Mouse (Mus musculus): ENCODE data around the gene Nhsl2.
A peak's percentile ranks its signal among the peaks of the same experiment; 100 is the strongest.

Nhsl2 gene

DNA sequence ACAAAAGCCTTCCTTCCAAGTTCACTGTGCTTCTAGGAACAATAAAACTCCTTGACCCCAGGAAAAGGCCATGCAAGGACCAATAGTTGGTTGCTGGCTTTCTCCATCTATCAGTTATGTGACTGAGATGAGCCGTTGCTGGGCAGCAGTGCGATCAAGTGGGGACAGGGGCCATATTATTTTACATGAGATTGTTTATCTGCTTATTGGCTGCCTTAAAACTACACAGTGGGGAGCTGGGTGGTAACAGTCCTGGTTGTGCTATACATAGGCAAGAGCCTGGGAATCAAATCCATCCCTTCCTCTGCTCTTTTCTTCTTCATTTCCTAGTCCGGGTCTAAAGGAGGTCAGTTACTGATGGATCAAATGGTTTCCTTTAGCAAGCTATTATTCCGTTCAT, 53.4 kb downstream of the Nhsl2 start:
- DNase-seq (ENCODE audit: low read depth), result no peak

DNA sequence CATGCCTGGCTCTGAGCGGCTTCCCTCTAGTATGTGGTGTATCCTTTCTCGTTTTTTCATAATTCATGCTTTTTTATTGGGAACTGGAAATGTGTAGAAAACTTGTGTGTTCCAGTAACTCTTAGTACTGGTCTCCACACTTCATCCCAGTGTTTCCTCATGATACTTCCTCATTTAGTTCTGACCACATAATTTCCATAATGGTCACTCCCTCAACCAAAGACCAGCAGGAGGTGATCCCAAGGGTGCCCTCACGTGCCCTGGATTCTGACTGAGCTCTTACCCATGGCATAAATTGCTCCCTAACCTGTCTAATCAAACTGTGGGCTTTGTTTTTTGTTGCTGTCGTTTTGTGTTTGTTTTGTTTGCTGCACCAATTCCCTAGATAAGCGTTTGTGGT, 58.1 kb downstream of the Nhsl2 start:
- DNase-seq (ENCODE audit: low read depth), result no peak

DNA sequence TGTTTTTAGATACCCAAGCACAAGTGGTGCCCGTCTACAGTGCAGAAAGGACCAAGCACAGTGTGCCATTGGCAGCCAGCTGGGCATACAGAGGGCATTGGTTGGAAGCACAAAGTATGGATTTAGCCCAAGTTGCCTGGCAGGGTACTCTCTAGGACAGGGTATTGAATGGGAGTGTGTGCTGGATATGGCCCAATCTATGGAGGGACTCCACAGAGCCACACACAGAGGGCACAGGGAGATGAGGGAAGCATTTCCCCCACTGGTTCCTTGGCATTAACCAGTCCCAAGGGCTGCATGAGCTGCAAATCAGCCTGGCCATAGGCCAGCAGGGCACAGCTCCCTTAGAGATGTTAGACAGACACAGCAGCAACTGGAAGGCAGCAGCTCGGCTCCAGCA, 79.9 kb downstream of the Nhsl2 start:
- DNase-seq (ENCODE audit: low read depth), result no peak

DNA sequence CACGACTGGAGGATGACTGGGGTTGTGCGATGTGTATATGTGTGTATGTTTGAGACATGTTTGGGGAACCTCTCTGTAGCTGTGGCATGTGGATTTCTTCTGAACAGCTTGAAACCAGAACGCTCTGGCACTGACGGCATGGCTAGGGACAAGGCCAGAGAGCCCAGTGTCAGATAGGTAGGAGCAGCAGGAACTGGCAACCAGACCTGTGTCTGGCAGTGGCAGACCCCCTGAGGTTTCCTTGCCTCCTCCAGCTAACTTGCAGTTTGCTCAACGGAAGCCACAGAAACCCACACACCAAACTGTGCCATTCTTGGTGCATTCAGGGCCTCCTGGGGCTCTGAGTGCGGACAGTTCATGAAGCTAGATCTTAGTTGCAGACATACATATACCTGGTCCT, 81.1 kb downstream of the Nhsl2 start:
- no peak for DNase-seq (ENCODE audit: low read depth)

DNA sequence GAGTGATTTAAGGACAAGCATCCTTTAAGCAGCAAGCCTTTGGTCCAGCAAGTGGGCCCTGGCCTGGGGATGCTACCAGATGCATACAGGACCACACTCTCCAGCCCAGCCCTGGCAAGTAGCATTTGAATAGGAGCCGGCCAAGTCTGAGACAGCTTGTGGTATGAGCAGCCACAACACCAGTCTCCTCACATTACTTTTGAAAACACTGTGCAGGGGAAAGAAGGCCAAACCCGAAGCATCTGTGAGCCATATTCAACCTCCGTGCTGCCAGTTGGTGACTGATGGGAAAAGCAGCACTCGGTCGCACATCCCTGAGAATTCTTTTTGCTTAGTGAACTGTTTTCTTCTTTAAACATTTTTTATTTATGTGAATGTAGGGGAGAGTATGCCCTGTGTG, 81.8 kb downstream of the Nhsl2 start:
- DNase-seq (ENCODE audit: low read depth), result no peak

- DNase-seq (ENCODE audit: low read depth), result no peak
Measured at GRCm38 (mm10) chrX:101932244-101932643, 83.1 kb downstream of the Nhsl2 start.

- DNase-seq (ENCODE audit: low read depth), result no peak
Measured at GRCm38 (mm10) chrX:101933346-101933745, 84.2 kb downstream of the Nhsl2 start.

DNA sequence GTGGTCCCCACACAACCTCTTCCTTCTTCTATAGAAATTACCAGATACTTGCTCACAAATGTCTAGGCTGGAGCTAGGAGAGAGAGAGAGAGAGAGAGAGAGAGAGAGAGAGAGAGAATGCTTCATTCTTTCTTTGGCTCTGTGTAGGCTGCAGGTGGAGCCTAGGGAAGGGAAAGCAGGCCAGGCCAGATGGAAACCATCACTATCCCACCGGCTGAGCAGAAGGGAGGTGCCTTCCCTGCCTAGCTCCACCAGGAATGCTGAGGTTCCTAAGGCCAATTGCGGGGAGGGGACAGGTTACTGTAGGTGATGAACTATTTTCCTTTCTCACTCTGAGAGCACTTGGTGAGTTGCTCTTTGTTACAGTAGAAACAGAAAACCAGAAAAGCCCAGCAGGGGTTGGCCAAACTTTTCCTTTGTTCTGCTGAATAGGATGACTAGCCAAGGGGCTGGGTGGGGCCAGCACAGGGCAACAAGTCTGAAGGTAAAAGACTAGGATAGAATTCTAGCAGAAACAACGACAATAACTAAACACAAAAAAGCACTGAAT, 86.2 kb downstream of the Nhsl2 start:
- DNase-seq (ENCODE audit: low read depth), result no peak

- DNase-seq (ENCODE audit: low read depth), result no peak
Measured at GRCm38 (mm10) chrX:101939486-101939885, 90.3 kb downstream of the Nhsl2 start.

- DNase-seq (ENCODE audit: low read depth), result peak; percentile 24
Measured at GRCm38 (mm10) chrX:101942461-101942896, 93.3 kb downstream of the Nhsl2 start.

DNA sequence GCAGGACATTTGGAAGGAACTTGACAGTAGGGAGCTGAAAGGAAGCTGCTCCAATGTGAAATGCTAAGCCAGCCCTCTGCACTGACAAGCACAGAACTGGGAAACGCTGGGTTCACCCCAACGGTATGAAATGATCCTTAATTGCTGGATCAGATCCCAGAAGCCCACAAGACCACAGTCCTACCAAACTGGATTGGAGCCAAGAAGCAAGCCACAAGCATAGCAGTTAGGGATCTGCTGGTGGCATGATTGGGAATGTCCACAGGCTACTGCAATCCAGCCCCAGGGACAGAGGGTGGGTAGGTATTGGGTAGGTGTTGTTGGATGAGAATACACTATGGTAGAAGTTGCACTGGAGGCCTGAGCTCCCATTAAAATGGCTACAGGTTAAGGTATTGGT, 94.6 kb downstream of the Nhsl2 start:
- no peak for DNase-seq (ENCODE audit: low read depth)

DNA sequence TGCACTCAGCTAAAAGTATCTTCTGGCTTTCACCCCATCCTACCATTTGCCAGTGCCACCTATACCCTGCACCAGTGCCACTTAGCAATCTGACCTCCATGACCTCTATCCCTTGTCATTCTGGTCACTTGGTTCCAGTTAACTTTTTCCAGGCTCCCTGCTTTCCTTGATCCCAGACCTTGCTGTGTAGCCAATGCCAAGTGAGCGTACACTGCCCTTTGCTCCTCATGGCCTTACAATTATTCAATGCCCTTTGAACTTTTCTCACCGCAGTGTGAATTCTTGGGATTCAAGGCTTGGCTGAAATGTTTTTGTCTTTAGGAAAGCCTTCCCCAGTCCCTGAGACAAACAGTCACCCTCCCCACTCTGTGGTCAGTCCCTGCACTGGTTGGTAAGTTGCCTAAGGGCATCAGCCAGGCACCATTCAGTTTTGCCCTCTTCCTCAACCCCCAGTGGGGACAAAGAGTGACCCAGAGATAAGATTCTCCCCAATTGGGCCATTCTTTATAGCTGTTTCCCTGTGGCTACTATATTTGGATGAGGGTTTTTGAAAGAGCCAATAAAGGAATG, 95.7 kb downstream of the Nhsl2 start:
- DNase-seq (ENCODE audit: low read depth), result no peak

GRCm38 (mm10) chrX:101952436-101952835, 103.3 kb downstream of the Nhsl2 start:
- DNase-seq (ENCODE audit: low read depth), result no peak

- no peak for DNase-seq (ENCODE audit: low read depth)
Measured at GRCm38 (mm10) chrX:101953256-101953655, 104.1 kb downstream of the Nhsl2 start.

DNA sequence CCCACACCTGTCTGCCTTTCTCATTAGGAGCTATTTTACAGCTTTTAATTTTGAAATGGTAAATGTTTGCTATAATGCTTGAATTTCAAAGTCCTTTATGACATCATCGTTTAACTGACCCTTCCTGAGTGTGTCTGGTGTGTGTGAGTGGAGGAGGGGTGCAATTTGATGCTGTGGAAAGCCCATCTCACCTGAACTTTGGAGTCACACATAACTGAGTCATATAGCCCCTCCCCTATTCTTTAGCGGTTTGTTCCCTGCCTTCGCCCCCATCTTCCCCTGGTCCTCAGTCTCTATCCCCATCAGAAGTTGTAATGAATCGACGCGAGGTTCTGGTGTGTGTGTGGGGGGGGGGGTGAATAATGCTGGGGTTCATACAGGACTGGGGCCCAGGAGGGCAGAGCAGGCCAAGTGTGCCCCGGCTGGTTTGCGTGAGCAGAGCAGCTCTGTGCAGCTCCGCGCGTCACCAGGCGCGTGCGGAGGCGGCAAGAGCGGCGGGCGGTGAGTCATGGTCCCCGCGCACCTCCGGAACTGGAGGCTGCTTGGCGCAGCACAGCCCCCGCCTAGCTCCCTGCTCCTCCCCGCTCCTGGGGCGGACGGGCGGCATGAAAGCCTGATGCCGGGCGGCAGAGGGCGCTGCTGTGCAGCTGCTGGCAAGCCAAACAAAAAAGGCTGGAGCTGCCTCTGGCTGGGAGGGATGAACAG, 104.8 kb downstream of the Nhsl2 start:
- DNase-seq (ENCODE audit: low read depth), result peak; percentile 87

GRCm38 (mm10) chrX:101954492-101954851, 105.3 kb downstream of the Nhsl2 start:
- no peak for DNase-seq (ENCODE audit: low read depth)

GRCm38 (mm10) chrX:101961848-101962247, 112.7 kb downstream of the Nhsl2 start:
- DNase-seq (ENCODE audit: low read depth), result no peak

DNA sequence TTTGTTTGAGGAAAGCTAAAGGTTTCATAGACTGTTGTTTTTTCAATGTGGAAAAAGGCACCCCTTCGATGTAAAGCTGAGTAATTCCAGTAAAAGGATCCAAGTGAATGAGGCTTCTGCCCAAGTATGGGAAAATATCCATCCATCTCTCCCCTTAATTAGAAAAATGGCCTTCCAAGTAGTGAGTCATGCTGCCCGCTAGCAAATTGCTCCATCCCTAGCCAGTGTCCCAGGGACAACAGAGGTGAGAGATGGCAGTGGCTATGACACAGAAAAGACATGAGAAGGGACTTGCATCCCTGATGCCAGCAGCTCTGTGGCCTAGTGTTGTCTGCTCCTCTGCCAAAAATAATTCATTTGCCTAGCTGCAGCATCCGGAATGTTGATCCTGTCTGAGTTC, 114.5 kb downstream of the Nhsl2 start:
- no peak for DNase-seq (ENCODE audit: low read depth)

GRCm38 (mm10) chrX:101973028-101973427, 123.8 kb downstream of the Nhsl2 start:
- no peak for DNase-seq (ENCODE audit: low read depth)

- no peak for DNase-seq (ENCODE audit: low read depth)
Measured at GRCm38 (mm10) chrX:101976931-101977330, 127.7 kb downstream of the Nhsl2 start.

DNA sequence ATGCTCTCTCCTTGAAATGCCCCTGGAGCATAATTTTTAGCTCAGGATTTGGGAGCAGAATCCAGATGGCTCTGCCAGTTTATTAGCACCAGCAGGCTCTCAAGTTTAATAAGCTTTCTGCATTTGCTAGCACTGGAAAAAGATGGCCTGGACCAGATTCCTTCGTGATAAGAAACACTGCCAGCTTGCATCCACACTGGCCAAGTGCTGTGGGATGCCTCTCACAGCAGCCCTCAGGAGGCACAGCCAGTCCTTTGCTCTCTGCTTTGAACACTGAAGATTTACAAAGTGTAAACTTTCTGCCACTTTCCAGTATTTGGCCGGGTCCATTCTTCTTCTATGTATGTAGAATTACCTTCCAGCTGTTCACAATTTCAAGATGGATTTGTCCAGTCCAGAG, 129.7 kb downstream of the Nhsl2 start:
- DNase-seq (ENCODE audit: low read depth), result no peak

- peak; percentile 38 for DNase-seq (ENCODE audit: low read depth)
Measured at GRCm38 (mm10) chrX:101979267-101979666, 130.1 kb downstream of the Nhsl2 start.

DNA sequence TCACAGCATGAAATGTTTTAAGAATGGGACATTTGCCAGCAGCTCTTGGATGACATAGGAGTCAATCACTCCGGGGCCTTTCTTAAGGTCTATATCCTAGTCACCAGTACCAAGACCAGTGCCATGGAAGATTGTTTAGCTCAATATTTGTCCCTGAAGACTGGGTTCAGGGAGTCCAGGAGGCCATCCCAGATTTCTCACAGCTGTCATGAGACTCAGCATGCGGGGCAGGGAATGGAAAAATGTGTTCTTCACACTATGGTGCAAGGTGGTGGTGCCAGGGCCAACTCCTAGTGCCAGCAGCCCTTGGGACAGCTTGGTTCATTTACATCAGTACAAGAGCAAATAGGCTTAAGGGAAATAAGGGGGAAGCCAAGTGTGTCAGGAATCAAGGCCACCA, 131.4 kb downstream of the Nhsl2 start:
- DNase-seq (ENCODE audit: low read depth), result no peak

DNA sequence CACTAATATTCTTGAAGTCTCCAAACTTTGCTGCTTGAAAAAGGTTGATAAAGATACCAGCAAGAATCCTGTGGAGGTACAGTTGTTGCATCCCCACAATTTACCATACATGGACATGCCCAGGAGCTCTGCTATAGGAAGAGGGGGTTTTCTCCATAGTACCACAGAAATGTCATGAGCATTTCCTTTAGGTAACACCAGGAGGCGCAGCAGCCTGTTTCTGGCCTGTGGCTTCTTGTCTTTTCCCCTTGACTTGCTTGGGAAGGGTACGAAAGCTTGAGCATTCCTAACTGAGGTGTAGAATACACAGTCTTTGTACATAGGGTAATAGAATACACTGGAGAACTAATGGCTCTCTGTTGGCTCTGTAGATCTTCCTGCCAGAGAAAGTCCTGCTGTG, 132.3 kb downstream of the Nhsl2 start:
- peak; percentile 48 for DNase-seq (ENCODE audit: low read depth)
